Mouse (Mus musculus) intestine, postnatal 0 days (tissue): Measurements from ENCODE around the gene Cyfip1. TPM values are rescaled to one million over a fixed set of nuclear protein-coding genes. Genes with fewer than 3 reads are reported as not detected.
A peak's percentile ranks its signal among the peaks of the same experiment; 100 is the strongest.

ENCODE experiments used
- ATAC-seq: fragments of 200-750 bp; cut with Nextera tagmentation; 2 replicates; pipeline ENCODE4 v1.8.0; 2017; ENCODE audit warnings: mild to moderate bottlenecking, moderate TSS enrichment, moderate library complexity
- H3K27ac ChIP-seq: fragments of 300-500 bp; sonication (generic); 2 replicates; pipeline ENCODE4 v1.5.1; 2014; ENCODE audit warnings: mild to moderate bottlenecking, low read depth, low read length, moderate library complexity
- H3K27me3 ChIP-seq: fragments of 300-500 bp; sonication (generic); replicated peaks from 2 replicates; pipeline ENCODE4 v1.6.1; 2014; ENCODE audit warnings: low read length, mixed read lengths; ENCODE audit not compliant: control insufficient read depth, insufficient read depth
- H3K36me3 ChIP-seq: fragments of 300-500 bp; sonication (generic); 2 replicates; pipeline ENCODE4 v1.6.1; 2014; ENCODE audit warnings: mild to moderate bottlenecking, moderate library complexity; ENCODE audit not compliant: control insufficient read depth, insufficient read depth
- H3K4me1 ChIP-seq: fragments of 300-500 bp; sonication (generic); replicated peaks from 2 replicates; pipeline ENCODE4 v1.6.1; 2014; ENCODE audit warnings: antibody characterized with exemption, low read length, mixed read lengths; ENCODE audit not compliant: control insufficient read depth, insufficient read depth
- H3K4me2 ChIP-seq: fragments of 300-500 bp; sonication (generic); replicated peaks from 2 replicates; pipeline ENCODE4 v1.6.1; 2014; ENCODE audit warnings: low read depth, mild to moderate bottlenecking, moderate library complexity
- H3K4me3 ChIP-seq: fragments of 300-500 bp; sonication (generic); 2 replicates; pipeline ENCODE4 v1.5.1; 2014; ENCODE audit warnings: low read depth, low read length
- H3K9ac ChIP-seq: fragments of 300-500 bp; sonication (generic); 2 replicates; pipeline ENCODE4 v1.6.1; 2014; ENCODE audit warnings: mild to moderate bottlenecking, low read depth, low read length
- H3K9me3 ChIP-seq: fragments of 300-500 bp; sonication (generic); 2 replicates; pipeline ENCODE4 v1.6.1; 2016; ENCODE audit warnings: mixed run types; ENCODE audit not compliant: control insufficient read depth
- CTCF ChIP-seq: sonication (generic); IDR thresholded peaks from 2 replicates; pipeline ENCODE4 v1.5.1; 2016; ENCODE audit warnings: low read depth, mild to moderate bottlenecking, control low read depth, antibody characterized with exemption, moderate library complexity
- WGBS: fragments of 180-500 bp; shearing (Covaris S2); extraction: QIAGEN DNeasy Blood & Tissue Kit; methylation state at CpG from one replicate; pipeline ENCODE4 v1.1.7; 2014; 5-methylcytosine and 5-hydroxymethylcytosine counted together
- polyA plus RNA-seq: library from polyadenylated mRNA; unstranded; fragments of >200 nt; fragmentation: Nextera tagmentation; extraction: Ambion mirVana; gene quantifications from 2 replicates; pipeline ENCODE4 v1.2.1, GENCODE M21; 2015

Gene Cyfip1
- polyA plus RNA-seq, 1 experiment from 2014 or later = 49.0 TPM

GRCm38 (mm10) chr7:55966866-55967460 lies 125.4 kb downstream of the Cyfip1 start:
- Histone ChIP-seq H3K27me3 (no peaks in the 10 kb centered on the region), H3K4me2 (no peak overlapping the region), H3K36me3 (no peaks in the 10 kb centered on the region), H3K27ac (no peak overlapping the region; the same call in 1 of the 2 replicates), H3K4me1 (no peaks in the 10 kb centered on the region; the same call in 1 of the 2 replicates), H3K9ac (no peak overlapping the region), H3K4me3 (no peak overlapping the region), H3K9me3 (no peaks in the 10 kb centered on the region)
- no peak for TF ChIP-seq CTCF
- no peak for ATAC-seq
- 33% methylated on average over 3 of the region's 3 CpGs for WGBS

GRCm38 (mm10) chr7:55968258-55968901 lies 126.8 kb downstream of the Cyfip1 start:
- peak overlapping the region; percentile 37; the same call in 1 of the 2 replicates for H3K9ac ChIP-seq
- ATAC-seq = peak; percentile 91
- H3K4me2 ChIP-seq = peak overlapping the region; percentile 63
- no peaks in the 10 kb centered on the region; the same call in 1 of the 2 replicates for H3K4me1 ChIP-seq
- H3K4me3 ChIP-seq = peak overlapping the region; percentile 39
- peak overlapping the region; percentile 82 for H3K27ac ChIP-seq
- H3K36me3 ChIP-seq = no peaks in the 10 kb centered on the region
- H3K27me3 ChIP-seq = no peaks in the 10 kb centered on the region
- WGBS = 15% methylated on average over 16 of the region's 16 CpGs
- TF ChIP-seq CTCF = no peak
- H3K9me3 ChIP-seq = no peaks in the 10 kb centered on the region

- Histone ChIP-seq H3K27ac (no peak overlapping the region), H3K9me3 (no peaks in the 10 kb centered on the region), H3K4me1 (no peaks in the 10 kb centered on the region; the same call in 1 of the 2 replicates), H3K4me3 (no peak overlapping the region), H3K4me2 (no peak overlapping the region), H3K36me3 (no peaks in the 10 kb centered on the region), H3K27me3 (no peaks in the 10 kb centered on the region), H3K9ac (no peak overlapping the region)
- 77% methylated on average over 1 of the region's 1 CpGs for WGBS
- no peak for TF ChIP-seq CTCF
- ATAC-seq = no peak
Observed at GRCm38 (mm10) chr7:55969415-55969814, 127.9 kb downstream of the Cyfip1 start.

- Histone ChIP-seq H3K9ac (no peak overlapping the region), H3K36me3 (peaks cover 4% of the 10 kb centered on the region), H3K27ac (no peak overlapping the region), H3K4me3 (no peak overlapping the region), H3K4me1 (no peaks in the 10 kb centered on the region), H3K9me3 (no peaks in the 10 kb centered on the region), H3K27me3 (no peaks in the 10 kb centered on the region), H3K4me2 (no peak overlapping the region)
- peak; percentile 45 for TF ChIP-seq CTCF
- no peak for ATAC-seq
- WGBS = 95% methylated on average over 2 of the region's 2 CpGs
Observed at GRCm38 (mm10) chr7:55974429-55974828, 132.9 kb downstream of the Cyfip1 start.

- no peak overlapping the region for H3K4me2 ChIP-seq
- H3K4me3 ChIP-seq = no peak overlapping the region
- no peak overlapping the region for H3K27ac ChIP-seq
- H3K9ac ChIP-seq = no peak overlapping the region
- 93% methylated on average over 2 of the region's 2 CpGs for WGBS
- peaks cover 12% of the 10 kb centered on the region for H3K36me3 ChIP-seq
- H3K4me1 ChIP-seq = no peaks in the 10 kb centered on the region
- TF ChIP-seq CTCF = no peak
- ATAC-seq = no peak
- no peaks in the 10 kb centered on the region for H3K9me3 ChIP-seq
- no peaks in the 10 kb centered on the region for H3K27me3 ChIP-seq
Observed at GRCm38 (mm10) chr7:55981511-55981910, 140.0 kb downstream of the Cyfip1 start.

Other genes starting within 250 kb of the Cyfip1 start
- 1.4 and 1.8 TPM in 2 replicates for gene Siglech, start 73.6 kb upstream of the Cyfip1 start, polyA plus RNA-seq
- 6.9 and 7.9 TPM in 2 replicates for gene Tubgcp5, start 47.6 kb upstream of the Cyfip1 start, polyA plus RNA-seq
- 124 and 142 TPM in 2 replicates for gene Nipa2, start 120.7 kb downstream of the Cyfip1 start, polyA plus RNA-seq
- 3.7 and 4.0 TPM in 2 replicates for gene Nipa1, start 178.2 kb downstream of the Cyfip1 start, polyA plus RNA-seq
- 12.3 and 14.5 TPM in 2 replicates for gene Herc2, start 208.5 kb downstream of the Cyfip1 start, polyA plus RNA-seq